Mouse (Mus musculus) kidney, adult 2 months (tissue): Measurements from ENCODE around the gene Slc30a10.

Experiments
- CTCF ChIP-seq: fragments of 200-500 bp; conservative IDR thresholded peaks from 2 replicates; pipeline ENCODE4 v1.5.1; 2011; ENCODE audit warnings: low read depth, mild to moderate bottlenecking, control low read depth, low read length, moderate library complexity, mixed read lengths; ENCODE audit not compliant: insufficient read depth, insufficient read length
- POLR2A ChIP-seq: fragments of 200-500 bp; IDR thresholded peaks from one replicate; pipeline ENCODE4 v1.6.1; 2011; ENCODE audit warnings: low read depth, low read length, control low read depth

DNA sequence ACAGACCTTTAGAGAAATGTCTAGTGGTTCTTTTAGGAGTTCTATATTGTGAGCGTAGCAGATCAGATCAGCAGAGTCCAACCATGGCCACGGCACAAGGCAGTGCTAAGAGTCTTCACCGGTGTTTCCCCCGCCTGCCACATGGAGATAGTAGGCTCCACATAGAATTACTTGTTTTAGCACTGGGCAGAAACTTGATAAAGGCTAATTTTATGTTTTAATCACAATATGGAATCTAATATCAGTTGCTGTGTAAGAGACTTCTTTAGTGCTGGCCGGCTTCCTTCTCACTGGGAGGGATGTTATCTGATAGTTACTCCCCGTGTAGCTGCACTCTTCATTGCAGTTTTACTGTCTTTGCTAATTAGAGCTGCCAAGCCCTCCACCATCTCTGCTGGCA lies 21.5 kb upstream of the Slc30a10 start:
- TF ChIP-seq CTCF (no peak), POLR2A (no peak)
